Mouse (Mus musculus): ENCODE results near the gene Cx3cr1.

GRCm38 (mm10) chr9:119948804-119949203, 120.9 kb downstream of the Cx3cr1 start:
- TF ChIP-seq CTCF (IDR thresholded peaks at IDR 0.05; ENCODE audit: control insufficient read depth, insufficient read depth, insufficient read length) (no peak), CEBPB (IDR thresholded peaks at IDR 0.05; ENCODE audit: low read depth) (no peak), USF1 (IDR thresholded peaks at IDR 0.05; ENCODE audit: low read depth) (no peak), MAX (IDR thresholded peaks at IDR 0.05) (no peak), MYOG (IDR thresholded peaks at IDR 0.05; ENCODE audit: control insufficient read depth, extremely low read depth, insufficient read length) (no peak), MYOD1 (IDR thresholded peaks at IDR 0.05; ENCODE audit: control insufficient read depth, insufficient read length, low read depth) (no peak)
